Mouse (Mus musculus) MEL (cell line): ENCODE measurements at regions not wholly inside any gene's neighbourhood (a gene's known extent, or its start where the extent isn't known, plus 50 kb on each side); places are given as distances from the start of the nearest gene placed in this dataset.
A peak's percentile ranks its signal among the peaks of the same experiment; 100 is the strongest.

ENCODE experiments used
- DNase-seq: peaks from one replicate; pipeline ENCODE4 v3.0.0; 2011; ENCODE audit warnings: low read depth, low spot score
- H3K27ac ChIP-seq: 2 replicates; pipeline ENCODE4 v1.5.1; 2012; ENCODE audit warnings: low read depth, mild to moderate bottlenecking, control low read depth, low read length, moderate library complexity; ENCODE audit not compliant: control insufficient read depth
- H3K27me3 ChIP-seq, 2 experiments: fragments of 150-350 bp in 1 of 2; sonication (generic) in 1 of 2; 2 replicates each; pipeline ENCODE4 v1.6.1; 2012; ENCODE audit warnings: low read length in 2 of 2, mild to moderate bottlenecking in 2 of 2, improper control_type of control experiment in 1 of 2, moderate library complexity in 1 of 2; ENCODE audit not compliant: insufficient read depth in 2 of 2, control insufficient read depth in 1 of 2
- H3K36me3 ChIP-seq, 2 experiments: 2 replicates each; pipeline ENCODE4 v1.6.1; 2012 to 2014; ENCODE audit warnings: low read length in 2 of 2, improper control_type of control experiment in 1 of 2, inconsistent platforms in 1 of 2, mild to moderate bottlenecking in 1 of 2; ENCODE audit not compliant: insufficient read depth in 2 of 2, control insufficient read depth in 1 of 2
- H3K4me1 ChIP-seq, 2 experiments: fragments of 150-350 bp in 1 of 2; sonication (generic) in 1 of 2; 2 replicates each; pipeline ENCODE4 v1.6.1; 2012; ENCODE audit warnings: low read length in 2 of 2, improper control_type of control experiment in 1 of 2, mild to moderate bottlenecking in 1 of 2; ENCODE audit not compliant: insufficient read depth in 2 of 2, control insufficient read depth in 1 of 2
- H3K4me3 ChIP-seq, 2 experiments: fragments of 150-350 bp in 1 of 2; sonication (generic) in 1 of 2; 2 replicates each; pipeline ENCODE4 v1.5.1; 2012; ENCODE audit warnings: low read depth in 2 of 2, low read length in 2 of 2, mild to moderate bottlenecking in 2 of 2, moderate library complexity in 2 of 2, control low read depth in 1 of 2, improper control_type of control experiment in 1 of 2; ENCODE audit not compliant: control insufficient read depth in 1 of 2, insufficient read depth in 1 of 2
- H3K79me2 ChIP-seq: 2 replicates; pipeline ENCODE4 v1.6.1; 2012; ENCODE audit warnings: mild to moderate bottlenecking, low read length, moderate library complexity; ENCODE audit not compliant: control insufficient read depth, poor library complexity, insufficient read depth
- H3K9ac ChIP-seq: 2 replicates; pipeline ENCODE4 v1.6.1; 2012; ENCODE audit warnings: low read depth, mild to moderate bottlenecking, control low read depth, low read length, moderate library complexity; ENCODE audit not compliant: control insufficient read depth, poor library complexity, severe bottlenecking
- H3K9me3 ChIP-seq: fragments of 150-350 bp; sonication (generic); replicated peaks from 2 replicates; pipeline ENCODE4 v1.6.1; 2012; ENCODE audit warnings: mild to moderate bottlenecking, low read length, improper control_type of control experiment, moderate library complexity; ENCODE audit not compliant: insufficient read depth
- BHLHE40 ChIP-seq: IDR thresholded peaks from 2 replicates; pipeline ENCODE4 v1.6.1; 2012; ENCODE audit warnings: low read depth, mild to moderate bottlenecking, inconsistent platforms, low read length, improper control_type of control experiment, borderline replicate concordance
- CHD1 ChIP-seq: IDR thresholded peaks from 2 replicates; pipeline ENCODE4 v1.6.1; 2012; ENCODE audit warnings: low read depth, mild to moderate bottlenecking, inconsistent platforms, low read length, improper control_type of control experiment
- CHD2 ChIP-seq: IDR thresholded peaks from 2 replicates; pipeline ENCODE4 v1.6.1; 2011; ENCODE audit warnings: low read length, improper control_type of control experiment
- EP300 ChIP-seq, 2 experiments: IDR thresholded peaks; 2 replicates each; pipeline ENCODE4 v1.6.1; 2011; ENCODE audit warnings: improper control_type of control experiment in 2 of 2, low read length in 2 of 2, low read depth in 1 of 2, mild to moderate bottlenecking in 1 of 2
- GATA1 ChIP-seq: IDR thresholded peaks from 2 replicates; pipeline ENCODE4 v1.6.1; 2011; ENCODE audit warnings: low read depth, low read length, improper control_type of control experiment
- HCFC1 ChIP-seq: IDR thresholded peaks from 2 replicates; pipeline ENCODE4 v1.6.1; 2012; ENCODE audit warnings: low read depth, mild to moderate bottlenecking, inconsistent platforms, low read length, improper control_type of control experiment, moderate library complexity
- JUND ChIP-seq: IDR thresholded peaks from 2 replicates; pipeline ENCODE4 v1.6.1; 2011; ENCODE audit warnings: low read depth, mild to moderate bottlenecking, improper control_type of control experiment, low read length
- MAFK ChIP-seq: IDR thresholded peaks from 2 replicates; pipeline ENCODE4 v1.6.1; 2011; ENCODE audit warnings: low read depth, mild to moderate bottlenecking, low read length, improper control_type of control experiment, borderline replicate concordance
- MAZ ChIP-seq: IDR thresholded peaks from 2 replicates; pipeline ENCODE4 v1.6.1; 2012; ENCODE audit warnings: low read depth, mild to moderate bottlenecking, inconsistent platforms, low read length, improper control_type of control experiment
- MYC ChIP-seq: IDR thresholded peaks from 2 replicates; pipeline ENCODE4 v1.6.1; 2011; ENCODE audit warnings: low read depth, mild to moderate bottlenecking, low read length, improper control_type of control experiment, moderate library complexity
- POLR2A ChIP-seq, 2 experiments: IDR thresholded peaks; 2 replicates each; pipeline ENCODE4 v1.6.1; 2011 to 2012; ENCODE audit warnings: low read length in 2 of 2, mild to moderate bottlenecking in 2 of 2, control low read depth in 1 of 2, improper control_type of control experiment in 1 of 2, low read depth in 1 of 2, moderate library complexity in 1 of 2; ENCODE audit not compliant: control insufficient read depth in 1 of 2, insufficient read depth in 1 of 2, poor library complexity in 1 of 2
- POLR2AphosphoS5 ChIP-seq: IDR thresholded peaks from 2 replicates; pipeline ENCODE4 v1.6.1; 2012; ENCODE audit warnings: low read depth, borderline replicate concordance, mild to moderate bottlenecking, inconsistent platforms, low read length, moderate library complexity, mixed read lengths
- RCOR1 ChIP-seq: IDR thresholded peaks from 2 replicates; pipeline ENCODE4 v1.6.1; 2012; ENCODE audit warnings: low read depth, mild to moderate bottlenecking, inconsistent platforms, low read length, improper control_type of control experiment
- SIN3A ChIP-seq: IDR thresholded peaks from 2 replicates; pipeline ENCODE4 v1.6.1; 2012; ENCODE audit warnings: low read length, improper control_type of control experiment, inconsistent platforms
- TBP ChIP-seq: IDR thresholded peaks from 2 replicates; pipeline ENCODE4 v1.8.0; 2011; ENCODE audit warnings: low read depth, low read length, improper control_type of control experiment
- TCF12 ChIP-seq: IDR thresholded peaks from 2 replicates; pipeline ENCODE4 v1.6.1; 2014; ENCODE audit warnings: low read depth, mild to moderate bottlenecking, inconsistent platforms, low read length, improper control_type of control experiment, moderate library complexity
- USF1 ChIP-seq: IDR thresholded peaks from 2 replicates; pipeline ENCODE4 v1.6.1; 2014; ENCODE audit warnings: low read depth, mild to moderate bottlenecking, inconsistent platforms, low read length, improper control_type of control experiment, moderate library complexity
- USF2 ChIP-seq, 2 experiments: IDR thresholded peaks; 2 replicates each; pipeline ENCODE4 v1.6.1; 2011 to 2012; ENCODE audit warnings: improper control_type of control experiment in 2 of 2, low read length in 2 of 2, borderline replicate concordance in 1 of 2, inconsistent platforms in 1 of 2, low read depth in 1 of 2, mild to moderate bottlenecking in 1 of 2; ENCODE audit not compliant: insufficient read depth in 1 of 2
- ZC3H11A ChIP-seq: IDR thresholded peaks from 2 replicates; pipeline ENCODE4 v1.6.1; 2012; ENCODE audit warnings: low read depth, mild to moderate bottlenecking, inconsistent platforms, low read length, improper control_type of control experiment
- ZNF384 ChIP-seq: IDR thresholded peaks from 2 replicates; pipeline ENCODE4 v1.6.1; 2012; ENCODE audit warnings: low read depth, mild to moderate bottlenecking, inconsistent platforms, low read length, improper control_type of control experiment

DNA sequence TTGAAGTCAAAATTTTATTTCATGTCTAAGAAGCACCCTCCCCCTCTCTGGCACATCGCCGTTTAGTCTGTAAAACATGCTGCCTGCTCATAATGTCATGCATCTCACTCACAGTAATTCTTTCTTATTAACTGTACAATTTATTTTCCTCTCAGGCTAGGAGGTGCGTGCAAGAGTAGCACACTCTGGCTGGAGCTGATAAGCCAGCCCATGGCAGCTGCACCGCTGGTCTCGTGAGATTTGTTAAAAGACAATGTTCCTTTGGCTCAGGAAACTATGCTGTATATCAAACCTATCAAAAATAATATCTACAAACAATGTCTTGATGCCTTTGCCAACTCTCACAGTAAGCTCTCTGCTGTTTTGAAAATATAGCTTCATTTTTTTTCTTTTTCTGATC, 179.9 kb downstream of the Ndufa4 start (continued):
- TF ChIP-seq USF2 (IDR thresholded peaks at IDR 0.05; ENCODE audit: borderline replicate concordance in 1 of 2, insufficient read depth in 1 of 2, low read depth in 1 of 2, low read length in 2 of 2): no peak

- H3K4me1 ChIP-seq: peaks cover 2% of the 10 kb centered on the region in 2 experiments; a peak in 1 of 4 replicates
- no peak for DNase-seq
- no peaks in the 10 kb centered on the region for H3K9me3 ChIP-seq
- no peak overlapping the region for H3K27ac ChIP-seq
- no peak overlapping the region for H3K4me3 ChIP-seq
- TF ChIP-seq JUND (no peak), POLR2A (IDR thresholded peaks at IDR 0.05; ENCODE audit: control insufficient read depth in 1 of 2, insufficient read depth in 1 of 2, low read depth in 1 of 2, low read length in 2 of 2, poor library complexity in 1 of 2) (no peak), MAFK (no peak), CHD1 (no peak), MAZ (no peak), MYC (no peak), RCOR1 (no peak), HCFC1 (no peak), USF1 (no peak), BHLHE40 (no peak), ZC3H11A (no peak), CHD2 (no peak), POLR2AphosphoS5 (no peak), SIN3A (no peak)
- peaks cover 0 to 2% of the 10 kb centered on the region in 2 experiments; a peak in 1 of 4 replicates for H3K36me3 ChIP-seq
- H3K9ac ChIP-seq: no peak overlapping the region
- no peaks in the 10 kb centered on the region for H3K79me2 ChIP-seq
- no peaks in the 10 kb centered on the region for H3K27me3 ChIP-seq
Measured at GRCm38 (mm10) chr6:11723519-11723918, 183.8 kb downstream of the Ndufa4 start.

DNA sequence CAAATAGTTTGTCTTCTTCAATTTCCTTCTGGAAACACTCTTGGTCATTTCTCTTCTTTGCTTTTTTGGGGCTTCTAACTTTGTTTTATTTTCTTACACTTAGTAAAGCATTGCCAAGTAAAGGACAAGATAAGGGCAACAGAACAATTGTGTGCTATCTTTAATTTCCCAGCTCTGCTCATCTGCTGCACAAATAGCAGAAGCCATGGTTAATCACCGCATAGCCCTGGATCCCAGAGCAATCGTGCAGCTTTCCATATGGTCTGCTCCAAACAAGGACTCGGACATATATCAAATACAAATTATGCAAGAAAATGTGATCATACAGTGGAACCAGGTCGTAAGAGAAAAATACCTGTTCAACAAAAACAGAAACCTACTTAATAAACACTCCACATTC, 187.0 kb downstream of the Ndufa4 start:
- Histone ChIP-seq H3K9me3 (no peaks in the 10 kb centered on the region), H3K27ac (no peak overlapping the region), H3K4me3 (peak overlapping the region; percentile 18 to 62; a peak in 3 of 4 replicates), H3K9ac (no peak overlapping the region), H3K36me3 (no peaks in the 10 kb centered on the region), H3K27me3 (peaks cover 0 to under 1% of the 10 kb centered on the region in 2 experiments; a peak in 2 of 4 replicates), H3K4me1 (peaks cover 0 to 2% of the 10 kb centered on the region in 2 experiments; a peak in 1 of 4 replicates), H3K79me2 (no peaks in the 10 kb centered on the region)
- TF ChIP-seq USF1 (no peak), EP300 (IDR thresholded peaks at IDR 0.05; ENCODE audit: low read depth in 1 of 2, low read length in 2 of 2) (peak in 1 of 2 experiments; percentile 17; a peak in 1 of 4 replicates), ZNF384 (no peak), TCF12 (0 out of 2 replicates have a peak, but pooled peaks have one; percentile 22), GATA1 (0 out of 2 replicates have a peak, but pooled peaks have one; percentile 6), TBP (peak; percentile 59; the same call in 1 of the 2 replicates)
- DNase-seq: peak; percentile 29
